Mouse (Mus musculus) sigmoid colon, adult 10 weeks (tissue): ENCODE data around the gene Mcpt4. TPM values are rescaled to one million over a fixed set of nuclear protein-coding genes. Genes with fewer than 3 reads are reported as not detected.

ENCODE experiments used
- polyA plus RNA-seq: library from polyadenylated mRNA; stranded (reverse); fragments of 350-450 nt; fragmentation: Illumina TruSeq; extraction: RNeasy Lipid Tissue Mini Kit (QIAGEN cat#74804); gene quantifications from one replicate; pipeline ENCODE4 v1.2.3, GENCODE M21; 2014; ENCODE audit warnings: low read depth, low replicate concordance

Mcpt4 gene
- 1.4 TPM for polyA plus RNA-seq

DNA sequence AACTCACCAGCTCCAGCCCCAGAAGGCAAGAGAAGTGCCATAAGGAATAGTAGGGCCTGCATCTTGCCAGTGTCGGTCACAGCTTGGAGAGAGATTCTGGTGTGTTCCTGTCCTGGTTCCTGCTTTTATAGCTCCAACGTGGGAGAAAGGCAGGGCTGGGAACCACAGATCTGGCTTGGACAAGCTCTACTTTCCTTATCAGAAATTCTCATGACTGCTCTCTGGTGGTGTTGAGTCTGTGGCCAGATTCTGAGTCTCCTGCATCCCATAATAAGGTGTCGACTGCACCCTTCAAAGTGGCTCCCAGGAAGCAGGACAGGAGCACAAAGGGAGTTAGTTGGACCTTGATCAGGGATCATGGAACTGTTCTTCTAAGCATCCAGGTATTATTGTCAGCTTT, at the start of gene Mcpt4:
Mcpt4 (minus strand) TSS at position 101 of the 400 bp plus-strand sequence.

DNA sequence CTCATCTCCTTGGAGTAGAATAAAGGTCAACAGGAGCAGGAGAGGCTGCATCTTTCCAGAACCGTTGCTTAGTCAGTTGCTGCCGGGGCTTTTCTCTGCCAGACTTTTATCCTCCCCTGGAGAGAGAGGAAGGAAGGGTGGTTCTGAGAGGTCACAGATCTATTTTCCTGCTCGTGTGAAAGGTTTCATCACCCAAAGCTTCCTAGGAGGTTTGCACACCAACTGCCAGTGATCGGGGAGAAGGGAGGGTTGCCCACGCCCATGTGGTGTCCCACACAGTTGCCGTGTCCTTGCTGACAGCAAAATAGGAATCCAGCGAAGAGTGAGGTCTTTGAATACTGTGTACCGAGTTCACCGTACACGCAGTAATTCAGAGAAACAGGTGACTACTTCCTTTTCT, 40.3 kb upstream of the Mcpt4 start, which contains the start of gene Ctsg:
Ctsg (minus strand) TSS at position 189 of the 400 bp plus-strand sequence.

DNA sequence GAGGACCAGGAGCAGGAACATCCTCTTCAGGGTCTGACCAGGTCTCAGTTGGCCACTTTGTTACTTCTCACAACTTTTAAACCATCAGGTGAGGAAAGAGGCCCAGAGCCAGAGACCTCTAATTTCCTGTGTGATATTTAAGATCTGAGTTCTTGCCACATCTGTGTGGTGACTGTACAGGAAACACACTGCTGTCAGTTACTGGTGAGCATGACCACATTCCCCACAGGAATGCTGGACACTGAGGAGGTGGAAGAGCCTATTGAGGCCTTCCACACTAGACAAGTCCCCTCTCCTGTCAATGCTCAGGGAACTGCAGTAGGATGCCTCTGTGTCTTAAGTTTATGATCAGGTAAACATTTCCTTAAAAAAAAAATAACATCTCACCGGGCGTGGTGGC, 23.1 kb upstream of the Mcpt4 start, which contains the start of gene Mcpt8:
Mcpt8 (minus strand) TSS at position 107 of the 400 bp plus-strand sequence.

DNA sequence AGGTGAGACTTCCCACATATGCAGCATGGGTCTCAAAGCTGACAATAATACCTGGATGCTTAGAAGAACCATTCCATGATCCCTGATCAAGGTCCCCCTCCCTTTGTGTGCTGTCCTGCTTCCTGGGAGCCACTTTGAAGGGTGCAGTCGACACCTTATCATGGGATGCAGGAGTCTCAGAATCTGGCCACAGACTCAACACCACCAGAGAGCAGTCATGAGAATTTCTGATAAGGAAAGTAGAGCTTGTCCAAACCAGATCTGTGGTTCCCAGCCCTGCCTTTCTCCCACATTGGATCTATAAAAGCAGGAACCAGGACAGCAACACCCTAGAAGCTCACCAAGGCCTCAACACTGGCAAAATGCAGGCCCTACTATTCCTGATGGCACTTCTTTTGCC, 20.3 kb downstream of the Mcpt4 start, which contains the start of gene Mcpt2:
Mcpt2 (plus strand) TSS at position 250 of the 400 bp plus-strand sequence.

DNA sequence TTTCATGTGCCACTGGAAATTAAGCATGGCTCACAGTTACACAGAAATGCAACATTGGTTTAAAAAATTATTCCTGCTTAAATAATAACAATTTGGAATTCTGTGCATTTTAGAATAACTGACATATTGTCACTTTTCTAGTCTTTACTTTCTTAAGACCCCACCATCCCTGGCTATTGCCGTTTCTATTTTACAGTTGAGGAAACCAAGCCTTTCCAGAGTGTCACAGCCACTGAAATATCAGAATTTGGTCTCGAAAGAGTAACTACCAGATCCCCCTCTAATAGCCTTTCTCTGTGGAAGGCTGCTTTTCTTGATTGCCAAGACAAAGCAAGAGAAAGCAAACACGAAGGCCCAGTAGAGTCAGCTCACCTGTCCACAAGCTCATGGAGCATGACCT, 31.7 kb downstream of the Mcpt4 start, which contains the start of gene Mcpt9:
Mcpt9 (minus strand) TSS at position 101 of the 400 bp plus-strand sequence.

DNA sequence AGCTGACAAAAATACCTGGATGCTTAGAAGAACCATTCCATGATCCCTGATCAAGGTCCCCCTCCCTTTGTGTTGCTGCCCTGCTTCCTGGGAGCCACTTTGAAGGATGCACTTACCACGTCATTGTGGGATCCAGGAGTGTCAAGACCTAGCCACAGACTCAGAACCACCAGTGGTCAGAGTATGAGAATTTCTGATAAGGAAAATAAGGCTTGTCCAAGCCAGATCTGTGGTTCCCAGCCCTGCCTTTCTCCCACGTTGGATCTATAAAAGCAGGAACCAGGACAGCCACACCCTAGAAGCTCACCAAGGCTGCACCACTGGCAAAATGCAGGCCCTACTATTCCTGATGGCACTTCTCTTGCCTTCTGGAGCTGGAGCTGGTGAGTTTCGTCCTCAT, 44.4 kb downstream of the Mcpt4 start, which contains the start of gene Mcpt1:
Mcpt1 (plus strand) TSS at position 301 of the 400 bp plus-strand sequence.

Other genes with a start within 250 kb of the Mcpt4 start
- 2.6 TPM for gene Nfatc4, start 239.2 kb downstream of the Mcpt4 start, polyA plus RNA-seq
- 0.35 TPM for gene Nynrin, start 208.3 kb downstream of the Mcpt4 start, polyA plus RNA-seq
- gene Cbln3, start 177.9 kb downstream of the Mcpt4 start, polyA plus RNA-seq = 2.5 TPM
- 85.5 TPM for gene Khnyn, start 177.4 kb downstream of the Mcpt4 start, polyA plus RNA-seq
- gene Sdr39u1, start 162.0 kb downstream of the Mcpt4 start, polyA plus RNA-seq = 8.1 TPM
- gene Cma1, start 117.6 kb downstream of the Mcpt4 start, polyA plus RNA-seq = 1.5 TPM
- gene Cma2, start 111.3 kb downstream of the Mcpt4 start, polyA plus RNA-seq = not detected
- 2.3 TPM for gene Mcpt1, start 44.3 kb downstream of the Mcpt4 start, polyA plus RNA-seq
- not detected for gene Mcpt9, start 31.8 kb downstream of the Mcpt4 start, polyA plus RNA-seq
- 1.5 TPM for gene Mcpt2, start 20.3 kb downstream of the Mcpt4 start, polyA plus RNA-seq
- gene Mcpt8, start 23.0 kb upstream of the Mcpt4 start, polyA plus RNA-seq = not detected
- gene Ctsg, start 40.3 kb upstream of the Mcpt4 start, polyA plus RNA-seq = not detected
- not detected for gene Gzme, start 58.3 kb upstream of the Mcpt4 start, polyA plus RNA-seq
- not detected for gene Gzmd, start 70.3 kb upstream of the Mcpt4 start, polyA plus RNA-seq
- not detected for gene Gzmg, start 97.3 kb upstream of the Mcpt4 start, polyA plus RNA-seq
- not detected for gene Gzmn, start 112.3 kb upstream of the Mcpt4 start, polyA plus RNA-seq
- not detected for gene Gzmf, start 149.1 kb upstream of the Mcpt4 start, polyA plus RNA-seq
- gene Gzmc, start 172.3 kb upstream of the Mcpt4 start, polyA plus RNA-seq = not detected
- 0.50 TPM for gene Gzmb, start 199.9 kb upstream of the Mcpt4 start, polyA plus RNA-seq